Mouse (Mus musculus): Measurements from ENCODE around the gene Hils1. TPM values are rescaled to one million over a fixed set of nuclear protein-coding genes. Genes with fewer than 3 reads are reported as not detected.
"Not testable (repeated sequence)": the region's sequence is repeated elsewhere in the genome, so short reads cannot be mapped to it uniquely, and the experiment has no call there.

Gene Hils1
- total RNA-seq, 2 experiments from 2014 or later = not detected

- intact Hi-C loops (cut with DNase I) = no loop called here
- no peak for DNase-seq (ENCODE audit: low spot score in 2 of 2)
Observed at GRCm38 (mm10) chr11:94943054-94943453, 24.3 kb upstream of the Hils1 start.

- intact Hi-C loops (cut with DNase I) = no loop called here
- no peak for DNase-seq (ENCODE audit: low spot score in 2 of 2)
Observed at GRCm38 (mm10) chr11:94944295-94944694, 23.1 kb upstream of the Hils1 start.

- intact Hi-C loops (cut with DNase I) = no loop called here
- DNase-seq (ENCODE audit: low spot score in 2 of 2) = no peak
Observed at GRCm38 (mm10) chr11:94945236-94945635, 22.2 kb upstream of the Hils1 start.

GRCm38 (mm10) chr11:94952169-94952568, 15.2 kb upstream of the Hils1 start:
- no peak for DNase-seq (ENCODE audit: low spot score in 2 of 2)
- intact Hi-C loops (cut with DNase I) = no loop called here

- intact Hi-C loops (cut with DNase I) = no loop called here
- no peak for DNase-seq (ENCODE audit: low spot score in 2 of 2)
Observed at GRCm38 (mm10) chr11:94955103-94955502, 12.3 kb upstream of the Hils1 start.

- DNase-seq (ENCODE audit: low spot score in 2 of 2) = no peak
- intact Hi-C loops (cut with DNase I) = no loop called here
Observed at GRCm38 (mm10) chr11:94957693-94958064, 9.7 kb upstream of the Hils1 start.

GRCm38 (mm10) chr11:94958065-94958858, 9.1 kb upstream of the Hils1 start:
- DNase-seq (ENCODE audit: low spot score in 2 of 2) = peak; percentile 10 to 38
- intact Hi-C loops (cut with DNase I) = no loop called here

- intact Hi-C loops (cut with DNase I) = loop anchor here (10.0 kb wide), 1 partner anchor 228 kb away; no protein-coding TSS in a partner anchor
- DNase-seq (ENCODE audit: low spot score in 2 of 2) = no peak
Observed at GRCm38 (mm10) chr11:94962534-94963101, 4.8 kb upstream of the Hils1 start.

- intact Hi-C loops (cut with DNase I) = loop anchor here (10.0 kb wide), 1 partner anchor 233 kb away; no protein-coding TSS in a partner anchor
Observed at GRCm38 (mm10) chr11:94968187-94968586, 794 bp downstream of the Hils1 start.

GRCm38 (mm10) chr11:94969709-94970108, 2.3 kb downstream of the Hils1 start:
- intact Hi-C loops (cut with DNase I) = loop anchor here (1.0 to 10.0 kb wide), 2 partner anchors 30 to 235 kb away; no protein-coding TSS in a partner anchor
- DNase-seq (ENCODE audit: low spot score in 2 of 2) = not testable (repeated sequence)

More at GRCm38 (mm10) chr11:94968187-94968586, 794 bp downstream of the Hils1 start:
- DNase-seq (ENCODE audit: low spot score in 2 of 2) = no peak

- peak; percentile 84 to 89 for DNase-seq (ENCODE audit: low spot score in 2 of 2)
- intact Hi-C loops (cut with DNase I) = loop anchor here (1.0 kb wide), 1 partner anchor 31 kb away; no protein-coding TSS in a partner anchor
Observed at GRCm38 (mm10) chr11:94970210-94970943, 3.0 kb downstream of the Hils1 start.

- intact Hi-C loops (cut with DNase I) = no loop called here
- DNase-seq (ENCODE audit: low spot score in 2 of 2) = no peak
Observed at GRCm38 (mm10) chr11:94971895-94972615, 4.7 kb downstream of the Hils1 start.

- DNase-seq (ENCODE audit: low spot score in 2 of 2) = no peak
- intact Hi-C loops (cut with DNase I) = no loop called here
Observed at GRCm38 (mm10) chr11:94972887-94973286, 5.5 kb downstream of the Hils1 start.

- intact Hi-C loops (cut with DNase I) = no loop called here
- no peak for DNase-seq (ENCODE audit: low spot score in 2 of 2)
Observed at GRCm38 (mm10) chr11:94973313-94973712, 5.9 kb downstream of the Hils1 start.

- DNase-seq (ENCODE audit: low spot score in 2 of 2) = no peak
- intact Hi-C loops (cut with DNase I) = loop anchor here (5.0 kb wide), 1 partner anchor 67 kb away; the partner anchor contains the start of gene Pdk2
Observed at GRCm38 (mm10) chr11:94974951-94975350, 7.6 kb downstream of the Hils1 start.

GRCm38 (mm10) chr11:94976199-94976598, 8.8 kb downstream of the Hils1 start, which contains the start of gene Sgca:
Gene Sgca (minus strand): TSS chr11:94976327.
- no peak for DNase-seq (ENCODE audit: low spot score in 2 of 2)
- intact Hi-C loops (cut with DNase I) = loop anchor here (5.0 kb wide), 1 partner anchor 66 kb away; the partner anchor contains the start of gene Pdk2

GRCm38 (mm10) chr11:94978178-94978915, 11.0 kb downstream of the Hils1 start:
- intact Hi-C loops (cut with DNase I) = loop anchor here (2.0 to 5.0 kb wide), 2 partner anchors 22 to 64 kb away; partner anchors contain the start of gene Pdk2
- DNase-seq (ENCODE audit: low spot score in 2 of 2) = no peak

GRCm38 (mm10) chr11:94978947-94979346, 11.6 kb downstream of the Hils1 start:
- intact Hi-C loops (cut with DNase I) = loop anchor here (1.0 to 5.0 kb wide), 3 partner anchors 10 to 63 kb away; partner anchors contain the start of gene Pdk2
- DNase-seq (ENCODE audit: low spot score in 2 of 2) = peak; percentile 95 to 99
